Mouse (Mus musculus) spleen, postnatal 4 days (tissue): ENCODE data around the gene Mymx.
"Not testable (repeated sequence)": the region's sequence is repeated elsewhere in the genome, so short reads cannot be mapped to it uniquely, and the experiment has no call there.

Experiments
- DNase-seq, 2 experiments: peaks; one replicate each; pipeline ENCODE4 v3.0.0; 2022; ENCODE audit warnings: low spot score in 2 of 2

Gene Mymx

GRCm38 (mm10) chr17:45601877-45602304, at the start of gene Mymx:
Mymx (minus strand) TSS chr17:45602102.
- DNase-seq, result no peak

DNA sequence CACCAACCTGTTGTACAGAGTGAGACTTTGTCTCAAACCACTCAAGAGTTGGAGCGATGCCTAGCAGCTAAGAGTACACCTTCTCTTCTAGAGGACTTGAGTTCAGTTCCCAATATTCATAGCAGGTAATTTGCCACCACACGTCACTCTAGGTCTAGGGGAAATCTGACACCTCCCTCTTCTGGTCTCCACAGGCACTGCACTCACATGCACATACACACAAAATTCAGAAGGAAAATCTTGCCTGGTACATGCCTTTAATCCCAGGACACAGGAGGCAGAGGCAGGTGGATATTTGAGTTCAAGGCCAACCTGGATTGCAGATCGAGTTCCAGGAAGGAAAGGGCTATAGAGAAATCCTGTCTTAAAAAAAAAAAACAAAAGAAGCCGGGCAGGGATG, 42.3 kb upstream of the Mymx start:
- no peak for DNase-seq

GRCm38 (mm10) chr17:45642701-45643100, 40.8 kb upstream of the Mymx start:
- DNase-seq, result peak; percentile 67 to 91

GRCm38 (mm10) chr17:45641981-45642380, 40.1 kb upstream of the Mymx start:
- DNase-seq, result no peak

GRCm38 (mm10) chr17:45638596-45639295, 36.8 kb upstream of the Mymx start:
- no peak for DNase-seq

DNA sequence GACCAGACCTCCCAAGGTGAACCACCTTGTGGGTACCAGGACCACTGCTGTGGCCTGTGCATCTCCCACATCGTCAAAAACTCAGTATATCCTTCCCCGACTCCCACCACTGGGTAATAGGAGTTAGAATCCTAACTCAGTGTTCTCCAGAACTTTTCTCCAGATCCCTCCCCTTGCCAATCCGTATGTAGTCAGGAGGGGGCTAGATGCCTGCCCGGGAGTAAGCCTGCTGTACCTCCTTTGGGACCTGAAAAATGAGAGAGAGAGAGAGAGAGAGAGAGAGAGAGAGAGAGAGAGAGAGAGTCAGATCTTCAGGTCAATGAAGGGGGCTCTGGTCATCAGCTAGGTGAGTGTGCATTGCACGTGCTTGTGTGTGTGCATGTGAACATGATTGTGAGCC, 32.1 kb upstream of the Mymx start:
- DNase-seq, result no peak

GRCm38 (mm10) chr17:45631940-45632339, 30.0 kb upstream of the Mymx start:
- no peak for DNase-seq

GRCm38 (mm10) chr17:45630992-45631391, 29.1 kb upstream of the Mymx start:
- DNase-seq, result no peak

GRCm38 (mm10) chr17:45629861-45630694, 28.2 kb upstream of the Mymx start:
- peak; percentile 64 to 80 for DNase-seq

GRCm38 (mm10) chr17:45628885-45629855, 27.3 kb upstream of the Mymx start:
- DNase-seq, result no peak

GRCm38 (mm10) chr17:45628160-45628559, 26.3 kb upstream of the Mymx start:
- no peak for DNase-seq

GRCm38 (mm10) chr17:45626577-45627134, 24.8 kb upstream of the Mymx start:
- peak; percentile 61 to 83 for DNase-seq

DNA sequence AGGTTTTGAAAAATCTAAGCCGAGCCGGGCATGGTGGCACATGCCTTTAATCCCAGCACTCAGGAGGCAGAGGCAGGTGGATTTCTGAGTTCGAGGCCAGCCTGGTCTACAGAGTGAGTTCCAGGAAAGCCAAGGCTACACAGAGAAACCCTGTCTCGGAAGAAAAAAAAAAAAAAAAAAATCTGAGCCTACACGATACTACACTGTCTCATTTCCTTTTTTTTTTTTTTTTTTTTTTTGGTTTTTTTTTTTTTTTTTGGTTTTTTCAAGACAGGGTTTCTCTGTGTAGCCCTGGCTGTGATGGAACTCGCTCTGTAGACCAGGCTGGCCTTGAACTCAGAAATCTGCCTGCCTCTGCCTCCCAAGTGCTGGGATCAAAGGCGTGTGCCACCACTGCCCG, 21.5 kb upstream of the Mymx start:
- DNase-seq, result not testable (repeated sequence)

DNA sequence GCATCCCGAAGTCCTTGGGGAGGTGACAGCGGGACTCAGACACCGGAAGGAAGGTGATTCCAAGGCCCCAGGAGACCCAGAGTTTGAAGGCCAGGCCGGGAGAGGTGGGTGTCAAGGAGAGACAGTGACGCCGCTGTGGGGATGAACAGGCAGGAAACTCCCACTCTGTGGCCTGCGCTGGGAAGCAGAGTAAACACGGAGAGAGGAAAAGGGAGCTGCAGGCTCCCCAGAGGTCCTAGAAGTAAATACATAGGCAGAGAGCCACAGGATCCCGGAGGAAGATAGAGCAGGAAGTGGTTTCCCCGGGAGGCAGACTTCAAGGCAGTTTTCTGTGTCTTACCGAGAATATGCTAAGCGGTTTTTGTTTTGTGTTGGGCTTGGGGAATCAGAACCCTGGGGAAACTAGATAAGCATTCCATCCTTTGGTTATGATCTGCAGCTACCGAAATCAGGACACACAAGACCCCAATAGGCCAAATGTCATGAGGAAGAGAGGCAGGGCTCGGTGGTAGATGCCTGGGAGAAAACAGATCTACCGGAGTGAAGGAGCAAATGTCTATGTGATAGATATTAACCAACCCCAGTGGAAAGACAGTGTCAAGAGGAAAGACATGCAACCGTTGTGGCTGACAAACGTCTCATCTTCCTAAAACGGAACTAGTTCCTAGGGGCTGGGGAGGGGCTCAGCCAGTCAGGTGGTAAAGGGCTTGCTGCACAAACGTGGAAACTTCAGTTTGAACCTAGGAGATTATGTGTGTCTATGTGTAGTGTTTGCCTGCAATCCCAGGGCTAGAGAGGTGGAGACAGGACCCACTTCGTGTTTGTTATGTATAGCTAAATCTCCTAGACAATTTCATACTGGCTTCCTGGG, 17.7 kb upstream of the Mymx start:
- peak in 1 of 2 experiments; percentile 67 for DNase-seq

DNA sequence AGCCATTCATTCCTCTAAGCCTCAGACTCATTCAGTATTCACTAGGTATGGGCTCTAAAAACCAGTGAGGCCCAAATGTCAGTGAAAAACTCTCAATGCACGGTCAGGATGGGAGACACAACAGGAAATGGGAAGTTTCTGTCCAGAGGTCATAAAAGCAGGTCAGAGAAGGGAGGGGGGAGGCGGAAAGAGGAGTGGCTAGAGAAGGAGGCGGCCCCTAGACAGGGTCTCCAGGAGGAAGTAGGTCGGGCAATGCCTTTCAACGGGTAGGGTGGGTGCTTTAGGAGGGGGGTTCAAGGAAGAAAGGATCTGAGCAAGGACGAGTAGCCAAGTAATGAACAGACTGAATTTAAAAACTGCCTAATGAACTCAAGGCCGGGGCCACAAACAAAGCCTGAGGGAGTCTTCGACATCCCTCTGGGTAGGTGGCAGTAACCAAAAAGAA, 17.1 kb upstream of the Mymx start:
- DNase-seq, result no peak

DNA sequence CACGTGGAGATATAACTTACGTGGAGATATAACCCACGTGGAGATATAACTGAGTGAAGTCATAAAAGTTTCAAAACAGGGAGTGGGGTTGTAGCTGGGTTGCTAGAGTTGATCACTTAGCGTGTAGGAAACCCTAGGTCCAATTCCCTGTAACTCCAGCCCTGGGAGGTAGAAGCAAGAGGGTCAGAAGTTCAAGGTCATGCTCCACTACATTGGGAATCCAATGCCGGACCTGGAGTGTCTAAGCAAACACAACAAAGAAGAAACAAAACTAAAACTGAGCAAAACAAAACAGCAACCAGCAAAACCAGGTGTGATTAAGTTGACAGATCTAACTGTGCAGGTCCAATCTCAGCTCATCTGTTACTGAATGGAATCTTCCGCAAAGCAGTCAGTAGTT, 15.8 kb upstream of the Mymx start:
- no peak for DNase-seq

GRCm38 (mm10) chr17:45616679-45617078, 14.8 kb upstream of the Mymx start:
- DNase-seq, result no peak

GRCm38 (mm10) chr17:45616046-45616650, 14.2 kb upstream of the Mymx start:
- no peak for DNase-seq

GRCm38 (mm10) chr17:45612921-45613320, 11.0 kb upstream of the Mymx start:
- no peak for DNase-seq

GRCm38 (mm10) chr17:45612008-45612407, 10.1 kb upstream of the Mymx start:
- DNase-seq, result no peak
